Mouse (Mus musculus): ENCODE results near the gene Mnat1. TPM values are rescaled to one million over a fixed set of nuclear protein-coding genes. Genes with fewer than 3 reads are reported as not detected.
A peak's percentile ranks its signal among the peaks of the same experiment; 100 is the strongest.
"Not testable (repeated sequence)": the region's sequence is repeated elsewhere in the genome, so short reads cannot be mapped to it uniquely, and the experiment has no call there.

The Mnat1 gene
- total RNA-seq (2017) = 7.3 and 8.0 TPM in 2 replicates

DNA sequence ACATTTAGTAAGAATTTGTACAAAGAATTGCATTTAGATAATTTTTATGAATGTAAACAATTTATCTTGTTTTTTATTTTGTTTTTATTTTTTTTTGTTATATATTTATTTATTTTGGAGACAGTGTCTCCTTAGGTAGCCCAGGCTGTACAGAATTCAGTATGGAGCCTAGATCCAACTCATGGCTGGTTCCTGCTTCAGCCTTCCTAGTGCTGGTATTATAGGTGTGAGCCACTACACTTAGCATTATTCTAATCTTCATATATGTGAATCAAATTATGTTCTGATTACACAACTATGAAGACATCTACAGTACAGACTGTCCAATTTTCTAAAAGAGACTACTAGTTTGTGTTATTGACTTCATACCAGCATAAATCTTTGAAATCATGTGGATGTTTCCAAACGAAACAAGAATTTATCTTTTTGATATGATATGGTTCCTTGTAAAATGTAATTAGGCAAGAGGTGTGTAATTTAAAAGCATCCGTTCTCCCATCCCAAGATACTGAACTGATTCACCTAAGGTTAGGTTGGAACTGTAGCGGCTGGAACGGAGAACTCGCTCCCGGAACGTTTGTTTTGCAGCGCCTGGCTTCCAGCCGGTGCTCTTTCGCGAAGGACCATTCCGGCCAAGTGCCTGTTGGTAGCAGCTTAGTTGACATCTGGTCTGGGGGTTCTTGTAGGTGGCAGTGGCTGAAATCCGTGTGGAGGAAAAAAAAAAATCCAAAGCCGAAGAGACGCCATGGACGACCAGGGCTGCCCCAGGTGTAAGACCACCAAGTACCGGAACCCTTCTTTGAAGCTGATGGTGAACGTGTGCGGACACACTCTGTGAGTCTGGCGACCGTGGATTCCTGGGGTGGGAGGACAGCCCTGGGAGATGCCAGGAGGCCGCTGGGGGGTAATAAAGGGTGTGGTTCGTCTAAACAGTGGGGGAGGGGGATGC lies at the start of gene Mnat1:
TSS of gene Mnat1 (plus strand) at position 625 of the 949 bp plus-strand sequence.
- ATAC-seq (ENCODE audit: extremely low read depth, insufficient number of reproducible peaks, low FRiP score, poor library complexity, severe bottlenecking) = peak; percentile 51

GRCm38 (mm10) chr12:73081828-73082227 lies 41.7 kb upstream of the Mnat1 start:
- ATAC-seq (ENCODE audit: extremely low read depth, insufficient number of reproducible peaks, low FRiP score, poor library complexity, severe bottlenecking) = not testable (repeated sequence)

- no peak for ATAC-seq (ENCODE audit: extremely low read depth, insufficient number of reproducible peaks, low FRiP score, poor library complexity, severe bottlenecking)
Measured at GRCm38 (mm10) chr12:73083773-73084172, 39.7 kb upstream of the Mnat1 start.

DNA sequence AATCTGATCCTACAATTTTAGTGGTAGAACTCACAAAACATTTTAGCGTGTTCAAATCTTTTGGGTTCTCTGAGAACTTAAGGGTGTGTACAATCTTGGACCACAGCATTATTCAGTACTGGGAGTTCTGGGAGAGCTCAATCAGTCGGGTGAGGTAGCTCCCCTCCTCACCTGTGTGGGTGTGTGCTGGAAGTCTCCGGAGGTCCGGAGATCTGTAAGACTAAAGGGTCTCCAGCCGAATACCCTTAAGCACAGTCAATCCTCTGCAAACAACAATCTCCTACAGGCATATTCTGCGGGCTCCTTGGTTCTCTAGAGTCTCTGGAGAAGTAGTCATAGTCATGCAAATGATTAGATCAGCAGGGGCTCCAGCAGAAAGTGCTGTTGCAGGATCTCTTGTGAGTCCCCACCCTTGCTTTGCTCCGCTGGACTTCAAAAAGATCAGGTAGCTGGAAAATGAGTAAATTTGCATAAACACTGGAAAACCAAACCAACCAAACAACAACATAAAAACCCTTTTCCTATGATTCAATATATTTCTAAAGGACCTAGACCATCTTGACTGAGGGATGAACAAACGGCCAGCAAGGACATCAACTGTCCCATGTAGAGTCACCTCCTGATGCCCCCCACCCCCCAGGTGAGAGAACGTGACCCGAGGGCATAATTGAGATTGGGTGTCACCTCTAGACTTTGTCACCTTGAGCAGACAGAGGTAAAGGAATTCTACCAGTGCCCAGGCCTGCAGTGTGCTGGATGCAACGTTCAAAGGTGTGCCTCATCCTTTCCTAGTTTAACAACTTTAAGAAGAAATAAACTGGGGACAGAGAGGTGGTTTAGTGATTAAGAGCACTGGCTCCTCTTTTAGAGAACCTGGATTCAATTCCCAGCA lies 37.5 kb upstream of the Mnat1 start:
- no peak for ATAC-seq (ENCODE audit: extremely low read depth, insufficient number of reproducible peaks, low FRiP score, poor library complexity, severe bottlenecking)

GRCm38 (mm10) chr12:73087086-73087485 lies 36.4 kb upstream of the Mnat1 start:
- ATAC-seq (ENCODE audit: extremely low read depth, insufficient number of reproducible peaks, low FRiP score, poor library complexity, severe bottlenecking) = no peak

DNA sequence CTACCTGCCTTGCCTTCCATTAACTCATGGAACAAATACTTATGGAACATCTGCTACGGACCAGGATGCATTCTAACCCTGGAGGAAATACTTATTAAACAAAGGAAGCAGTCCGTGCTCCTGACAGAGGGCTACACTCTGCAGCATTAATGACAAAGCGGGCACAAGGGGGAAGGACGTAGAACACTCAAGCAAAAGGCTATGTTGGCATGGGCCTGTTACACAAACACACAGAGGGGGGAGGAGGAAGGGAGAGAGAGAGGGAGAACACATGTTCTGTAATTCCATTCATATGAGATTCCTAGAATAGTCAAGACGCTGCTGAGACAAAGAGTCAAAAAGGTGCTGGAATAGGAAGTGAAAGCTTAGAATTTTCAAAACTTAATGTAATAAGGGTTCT lies 35.0 kb upstream of the Mnat1 start:
- no peak for ATAC-seq (ENCODE audit: extremely low read depth, insufficient number of reproducible peaks, low FRiP score, poor library complexity, severe bottlenecking)

GRCm38 (mm10) chr12:73088911-73089310 lies 34.6 kb upstream of the Mnat1 start:
- ATAC-seq (ENCODE audit: extremely low read depth, insufficient number of reproducible peaks, low FRiP score, poor library complexity, severe bottlenecking) = no peak

- ATAC-seq (ENCODE audit: extremely low read depth, insufficient number of reproducible peaks, low FRiP score, poor library complexity, severe bottlenecking) = no peak
Measured at GRCm38 (mm10) chr12:73090672-73091335, 32.7 kb upstream of the Mnat1 start.

GRCm38 (mm10) chr12:73094189-73094588 lies 29.3 kb upstream of the Mnat1 start:
- ATAC-seq (ENCODE audit: extremely low read depth, insufficient number of reproducible peaks, low FRiP score, poor library complexity, severe bottlenecking) = no peak

GRCm38 (mm10) chr12:73094605-73095004 lies 28.9 kb upstream of the Mnat1 start:
- no peak for ATAC-seq (ENCODE audit: extremely low read depth, insufficient number of reproducible peaks, low FRiP score, poor library complexity, severe bottlenecking)

DNA sequence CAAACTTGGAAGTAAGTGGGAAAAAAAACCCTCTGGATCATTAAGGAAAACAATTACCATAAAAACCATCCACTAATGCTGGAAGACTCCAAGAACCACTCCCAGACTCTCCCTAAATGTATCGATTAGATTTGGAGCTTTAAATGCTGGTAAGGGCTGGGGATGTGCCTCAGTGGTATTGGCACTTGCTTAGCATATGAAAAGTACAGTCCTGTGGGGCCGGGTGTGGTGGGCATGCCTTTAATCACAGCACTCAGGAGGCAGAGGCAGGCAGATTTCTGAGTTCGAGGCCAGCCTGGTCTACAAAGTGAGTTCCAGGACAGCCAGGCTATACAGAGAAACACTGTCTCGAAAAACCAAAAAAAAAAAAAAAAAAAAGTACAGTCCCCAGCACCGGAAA lies 27.3 kb upstream of the Mnat1 start:
- ATAC-seq (ENCODE audit: extremely low read depth, insufficient number of reproducible peaks, low FRiP score, poor library complexity, severe bottlenecking) = not testable (repeated sequence)

DNA sequence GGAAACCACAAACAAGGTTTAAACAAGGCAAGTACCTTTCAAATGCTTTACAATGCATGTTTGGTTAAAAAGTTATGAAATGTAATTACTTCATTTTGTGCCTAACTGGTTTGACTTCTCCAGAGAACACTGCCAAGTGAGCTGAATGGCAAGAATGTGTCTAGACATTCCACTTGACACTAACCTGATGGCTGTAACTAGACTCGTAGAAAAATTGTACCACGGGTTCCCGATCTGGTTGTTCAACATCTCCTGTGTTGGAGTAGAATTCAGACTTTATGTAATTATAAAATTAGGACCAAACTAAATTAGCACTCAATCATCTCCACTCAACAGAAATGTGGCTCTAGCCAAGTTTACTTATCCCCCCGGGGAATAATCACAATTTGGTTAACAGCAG lies 24.9 kb upstream of the Mnat1 start:
- no peak for ATAC-seq (ENCODE audit: extremely low read depth, insufficient number of reproducible peaks, low FRiP score, poor library complexity, severe bottlenecking)

DNA sequence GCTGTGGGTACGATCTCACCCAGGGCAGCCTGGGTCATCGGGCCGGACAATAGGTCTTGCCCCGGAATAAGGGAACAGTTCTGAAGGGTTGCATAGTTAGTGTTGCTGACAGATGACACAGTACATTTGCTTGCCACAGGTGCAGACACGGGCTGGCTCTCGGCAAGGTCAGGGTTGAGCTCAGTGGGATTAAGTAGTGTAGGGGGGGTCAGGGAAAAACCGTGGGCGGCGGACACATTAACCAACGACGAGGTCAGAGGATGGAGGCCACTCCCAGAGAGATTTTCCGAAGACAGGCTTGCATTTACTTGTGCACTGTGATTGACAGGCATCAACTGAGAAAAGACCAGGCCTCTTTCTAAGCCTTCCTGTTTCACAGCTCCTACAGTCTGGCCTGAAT lies 19.8 kb upstream of the Mnat1 start:
- no peak for ATAC-seq (ENCODE audit: extremely low read depth, insufficient number of reproducible peaks, low FRiP score, poor library complexity, severe bottlenecking)

GRCm38 (mm10) chr12:73107821-73108220 lies 15.7 kb upstream of the Mnat1 start:
- no peak for ATAC-seq (ENCODE audit: extremely low read depth, insufficient number of reproducible peaks, low FRiP score, poor library complexity, severe bottlenecking)

- ATAC-seq (ENCODE audit: extremely low read depth, insufficient number of reproducible peaks, low FRiP score, poor library complexity, severe bottlenecking) = no peak
Measured at GRCm38 (mm10) chr12:73110431-73111111, 12.9 kb upstream of the Mnat1 start.

GRCm38 (mm10) chr12:73111561-73112325 lies 11.8 kb upstream of the Mnat1 start:
- no peak for ATAC-seq (ENCODE audit: extremely low read depth, insufficient number of reproducible peaks, low FRiP score, poor library complexity, severe bottlenecking)

DNA sequence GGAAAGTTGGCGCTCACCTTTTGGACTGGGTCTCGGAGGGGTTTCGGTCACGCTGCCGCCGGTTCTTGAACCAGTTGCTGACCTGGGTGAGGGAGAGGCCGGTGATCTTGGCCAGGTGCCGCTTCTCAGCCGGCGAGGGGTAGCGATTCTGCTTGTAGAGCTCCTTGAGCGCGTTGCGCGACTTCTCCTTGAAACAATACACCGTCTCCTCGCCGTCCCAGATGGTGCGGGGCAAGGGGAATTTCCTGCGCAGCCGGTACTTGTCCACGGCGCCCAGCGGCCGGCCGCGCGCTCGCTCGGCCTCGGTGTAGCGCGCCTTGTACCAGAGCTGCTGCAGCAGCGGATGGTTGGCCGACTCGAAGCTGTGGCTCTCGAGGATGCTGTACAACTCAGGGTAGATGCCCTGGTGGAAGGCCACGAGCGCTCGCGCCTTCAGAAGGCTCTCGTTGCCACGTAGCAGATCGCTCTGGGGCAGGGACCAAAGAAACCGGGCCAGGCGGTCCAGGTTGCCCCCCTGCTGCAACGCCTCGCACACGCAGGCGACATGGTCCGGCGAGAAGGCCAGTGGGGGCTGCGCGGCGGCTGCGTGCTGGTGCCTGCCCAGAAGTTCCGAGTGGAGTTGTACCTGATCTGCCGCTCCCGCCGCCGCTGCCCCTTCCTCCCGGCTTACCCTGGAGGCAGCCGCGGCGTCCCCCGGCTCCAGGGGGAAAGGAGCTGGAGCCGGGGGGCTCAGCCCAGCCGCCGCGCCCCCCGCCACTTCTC lies 11.0 kb upstream of the Mnat1 start:
- no peak for ATAC-seq (ENCODE audit: extremely low read depth, insufficient number of reproducible peaks, low FRiP score, poor library complexity, severe bottlenecking)
